Mouse (Mus musculus) adrenal gland, adult (tissue): ENCODE measurements around the gene Heatr6.

Source experiments
- DNase-seq, 2 experiments: peaks; one replicate each; pipeline ENCODE4 v3.0.0; 2022 to 2023; ENCODE audit warnings: low spot score in 1 of 2; ENCODE audit not compliant: inconsistent age in 2 of 2

The Heatr6 gene

DNA sequence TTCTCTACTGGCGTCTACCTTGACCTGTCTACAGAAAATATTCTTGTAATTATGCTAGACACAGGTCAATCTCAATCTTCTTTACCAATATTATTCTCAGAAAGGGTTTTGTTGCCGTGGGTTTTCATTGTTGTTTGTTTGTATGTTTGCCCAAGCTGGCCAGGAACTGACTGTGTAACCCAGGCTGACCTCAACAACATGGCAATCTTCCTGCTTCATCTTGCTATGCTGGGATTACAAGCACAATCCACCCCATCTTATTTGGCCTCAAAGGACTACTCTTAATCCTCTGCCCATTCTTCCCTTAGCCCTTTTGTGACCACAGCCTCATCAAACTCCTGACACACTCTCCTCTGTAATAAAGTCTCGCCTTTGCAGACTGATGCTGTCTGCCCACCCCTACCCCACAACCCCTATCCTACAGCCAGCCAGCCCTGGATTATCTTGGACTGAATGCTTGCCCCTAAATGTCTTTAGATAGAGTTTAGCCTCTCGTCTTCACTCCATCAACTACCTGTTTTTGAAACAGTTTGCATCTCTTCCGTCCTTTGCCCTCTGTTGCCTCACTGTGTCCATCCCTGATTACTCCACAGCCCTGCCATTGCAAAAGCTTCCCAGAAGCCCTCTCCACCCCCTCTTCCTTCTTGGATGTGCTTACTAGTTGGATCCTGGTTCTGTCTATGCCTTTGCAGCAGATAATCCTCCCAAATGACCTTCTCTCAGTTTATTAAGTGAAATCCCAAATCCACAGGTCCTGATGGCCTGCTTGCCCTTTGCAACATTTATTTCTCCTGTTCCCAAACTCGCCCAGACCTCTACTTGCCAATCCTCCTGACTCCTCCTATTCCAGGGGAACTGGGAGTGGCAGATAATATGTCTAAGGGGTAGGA lies 5.9 kb upstream of the Heatr6 start:
- DNase-seq: no peak

DNA sequence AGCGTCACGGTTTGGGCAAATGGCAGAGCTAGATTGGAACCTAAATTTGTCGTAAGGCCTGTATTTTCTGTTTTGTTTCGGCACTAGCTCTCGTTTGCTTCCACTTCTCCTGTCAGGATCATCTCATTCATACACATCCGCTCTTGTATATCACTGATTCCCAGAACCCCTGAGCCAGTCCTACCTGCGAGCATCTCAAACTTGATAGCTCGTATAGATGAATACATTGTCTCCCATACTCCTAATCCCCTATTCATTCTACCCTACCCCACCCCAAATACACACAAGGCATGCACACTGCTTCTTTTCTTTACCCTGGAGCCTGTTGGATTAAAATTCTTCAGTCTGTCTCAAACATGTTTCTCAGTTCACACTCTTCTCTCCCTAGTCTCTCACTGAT lies 731 bp downstream of the Heatr6 start:
- peak in 1 of 2 experiments; percentile 26 for DNase-seq

DNA sequence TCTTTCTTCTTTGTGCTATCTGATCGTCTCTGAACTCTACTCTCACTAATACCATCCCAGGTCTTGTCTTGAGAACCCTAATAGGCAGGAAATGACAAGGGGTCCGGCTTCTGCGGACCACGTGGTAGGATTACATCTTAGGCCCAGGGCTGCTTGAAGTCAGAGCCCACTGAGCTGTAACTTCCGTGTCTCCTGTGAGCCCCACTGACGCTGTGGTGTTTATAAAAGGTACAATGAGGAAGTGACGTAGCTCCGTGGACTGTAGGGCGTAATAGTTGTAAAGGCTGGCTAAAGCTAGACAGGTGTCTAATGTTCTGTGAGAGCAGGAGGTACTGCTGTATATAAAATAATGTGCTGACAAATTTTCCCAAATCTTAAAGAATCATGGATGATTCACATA lies 13.8 kb downstream of the Heatr6 start:
- DNase-seq: no peak

DNA sequence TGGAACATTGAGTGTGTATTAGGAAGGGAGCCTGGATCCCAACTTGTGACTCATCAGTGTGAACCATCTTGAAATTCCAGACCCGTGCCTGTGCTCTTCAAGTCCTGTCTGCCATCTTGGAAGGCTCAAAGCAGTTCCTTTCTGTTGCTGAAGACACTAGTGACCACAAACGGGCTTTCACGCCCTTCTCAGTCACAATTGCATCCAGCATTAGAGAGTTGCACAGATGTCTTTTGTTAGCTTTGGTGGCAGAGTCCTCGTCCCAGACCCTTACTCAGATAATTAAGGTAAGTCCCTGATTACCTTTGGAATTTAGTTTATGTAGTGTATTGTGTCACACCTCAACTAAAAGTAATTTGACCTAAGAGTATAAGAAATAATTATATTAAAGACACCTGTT lies 15.5 kb downstream of the Heatr6 start:
- DNase-seq: no peak

DNA sequence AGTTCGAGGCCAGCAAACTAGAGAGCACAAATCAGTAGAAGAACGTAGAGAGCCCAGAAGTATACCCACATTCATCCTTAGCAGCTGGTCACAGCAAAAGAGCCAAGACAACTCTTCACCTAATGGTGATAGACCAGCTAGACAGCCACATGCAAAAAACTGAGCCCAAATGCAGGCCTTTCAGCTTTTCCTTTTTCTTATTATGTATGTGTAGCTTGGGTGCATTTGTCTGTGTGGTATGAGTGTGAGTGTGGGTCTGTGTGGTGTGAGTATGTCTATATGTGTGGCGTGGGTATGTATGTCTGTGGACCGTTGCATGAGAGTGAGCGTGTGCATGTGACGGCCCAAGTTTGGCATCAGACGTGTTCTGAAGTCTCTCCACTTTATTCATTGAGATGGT lies 17.5 kb downstream of the Heatr6 start:
- DNase-seq: no peak

DNA sequence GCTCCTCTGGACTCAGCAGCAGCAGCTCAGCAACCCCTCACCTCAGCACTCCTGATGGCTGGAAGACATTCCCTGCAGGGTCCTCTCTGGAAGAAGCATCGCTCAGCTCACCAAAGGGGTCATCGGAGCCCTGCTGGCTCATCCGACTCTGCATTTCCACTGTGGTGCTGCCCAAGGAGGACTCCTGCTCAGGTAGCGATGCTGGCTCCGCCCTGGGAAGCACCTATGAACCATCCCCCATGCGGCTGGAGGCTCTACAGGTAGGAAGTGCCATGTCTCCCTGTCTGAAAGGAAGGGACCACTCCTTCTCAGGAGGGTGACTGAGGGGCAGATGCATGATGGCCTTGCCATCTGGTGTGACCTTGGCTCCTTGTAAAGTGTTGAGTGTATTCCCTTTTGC lies 18.8 kb downstream of the Heatr6 start:
- DNase-seq: no peak

DNA sequence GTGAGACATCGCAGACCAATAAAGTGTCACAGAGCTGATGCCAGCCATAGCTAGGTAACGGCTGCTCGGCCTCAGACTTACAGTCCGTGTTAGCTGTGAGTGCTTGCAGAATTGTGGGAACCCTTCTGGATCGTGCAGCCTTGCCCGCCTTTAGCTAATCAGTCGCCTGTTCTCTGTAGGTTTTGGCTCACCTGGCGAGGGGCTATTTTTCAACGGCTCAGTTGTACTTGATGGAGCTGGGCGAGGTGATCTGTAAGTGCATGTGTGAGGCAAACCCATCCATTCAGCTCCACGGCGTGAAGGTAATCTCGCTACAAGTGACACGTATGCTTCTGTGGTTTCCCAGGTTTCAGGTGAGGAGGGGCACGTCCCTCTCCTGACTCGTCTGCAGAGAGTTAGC lies 20.2 kb downstream of the Heatr6 start:
- DNase-seq: no peak

DNA sequence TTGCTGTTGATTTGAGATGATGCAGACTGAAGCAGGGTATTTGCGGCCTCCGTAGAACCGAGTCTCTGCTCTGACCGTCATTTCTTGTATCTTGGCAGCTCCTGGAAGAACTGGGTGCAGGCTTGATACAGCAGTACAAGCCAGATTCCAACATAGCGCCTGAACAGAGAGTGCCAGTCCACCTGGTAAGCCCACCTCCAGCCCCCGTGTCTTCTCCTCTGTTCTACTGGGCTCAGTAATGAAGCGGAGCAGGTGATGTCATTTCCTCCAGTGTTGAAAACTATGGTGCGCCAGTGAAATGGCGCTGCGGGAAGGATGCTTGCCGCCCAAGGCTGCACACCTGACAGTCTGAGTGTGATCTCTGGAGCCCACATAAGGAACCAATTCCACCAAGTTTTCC lies 20.8 kb downstream of the Heatr6 start:
- no peak for DNase-seq

DNA sequence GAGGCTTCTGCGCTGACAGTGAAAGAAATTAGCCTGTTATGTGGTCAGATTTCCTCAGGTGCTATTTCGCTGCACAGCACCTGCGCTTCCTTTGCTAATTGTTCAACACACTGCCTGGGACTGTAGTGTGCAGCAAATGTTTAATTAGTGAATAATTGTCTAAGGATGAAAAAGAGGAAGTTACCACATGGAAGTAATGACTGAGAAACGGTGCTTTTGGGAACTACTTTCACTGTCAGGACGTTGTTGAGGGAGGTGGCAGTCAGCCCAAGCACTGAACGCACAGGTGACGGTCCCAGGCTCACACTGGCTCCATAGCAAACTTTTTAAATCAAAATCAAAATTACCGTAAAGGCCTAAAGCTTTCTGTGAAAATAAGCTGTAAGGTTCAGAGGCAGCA lies 23.3 kb downstream of the Heatr6 start:
- DNase-seq: no peak

DNA sequence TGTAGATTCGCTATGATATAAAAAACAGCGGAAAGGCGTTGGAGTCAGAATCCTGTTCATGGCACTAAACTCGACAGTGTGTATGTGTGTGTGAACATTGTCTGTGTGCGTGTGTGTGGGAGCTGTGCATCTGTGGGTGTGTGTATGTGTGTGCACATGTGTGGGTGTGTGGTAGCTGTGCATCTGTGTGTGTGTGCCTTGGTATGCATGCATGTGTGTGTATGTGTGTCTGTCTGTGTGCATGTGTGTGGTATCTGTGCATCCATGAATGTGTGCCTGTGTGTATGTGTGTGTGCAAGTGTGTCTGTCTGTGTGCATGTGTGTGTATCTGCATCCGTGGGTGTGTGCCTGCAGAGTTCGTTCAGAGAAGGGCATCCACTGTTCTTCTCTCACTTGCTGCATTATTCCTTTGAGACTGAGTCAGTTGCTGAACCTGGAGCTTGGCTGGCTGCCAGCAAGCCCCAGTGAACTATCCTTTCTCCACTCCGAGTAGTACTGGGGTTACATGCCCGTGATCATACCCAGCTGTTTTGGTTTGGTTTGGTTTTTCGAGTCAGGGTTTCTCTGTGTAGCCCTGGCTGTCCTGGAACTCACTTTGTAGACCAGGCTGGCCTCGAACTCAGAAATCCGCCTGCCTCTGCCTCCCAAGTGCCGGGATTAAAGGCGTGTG lies 30.6 kb downstream of the Heatr6 start:
- DNase-seq: no peak

DNA sequence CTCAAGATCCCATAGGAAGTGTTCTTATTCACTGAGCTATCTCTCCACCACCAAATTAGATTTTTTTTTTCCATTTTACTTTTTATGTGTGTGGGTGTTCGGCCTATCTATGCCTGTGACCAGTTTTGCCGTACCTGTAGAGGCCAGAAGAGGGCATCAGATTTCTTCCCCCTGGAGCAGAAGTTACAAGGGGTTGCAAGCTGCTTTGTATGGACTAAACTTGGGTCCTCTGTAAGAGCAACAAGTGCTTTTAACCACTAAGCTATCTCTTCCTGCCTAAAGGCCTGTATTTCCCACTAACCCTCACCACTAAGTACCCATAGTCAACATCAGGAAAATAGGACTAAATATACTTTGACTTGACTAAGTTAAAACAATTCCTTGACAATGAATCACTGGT lies 31.2 kb downstream of the Heatr6 start:
- DNase-seq: peak in 1 of 2 experiments; percentile 67

DNA sequence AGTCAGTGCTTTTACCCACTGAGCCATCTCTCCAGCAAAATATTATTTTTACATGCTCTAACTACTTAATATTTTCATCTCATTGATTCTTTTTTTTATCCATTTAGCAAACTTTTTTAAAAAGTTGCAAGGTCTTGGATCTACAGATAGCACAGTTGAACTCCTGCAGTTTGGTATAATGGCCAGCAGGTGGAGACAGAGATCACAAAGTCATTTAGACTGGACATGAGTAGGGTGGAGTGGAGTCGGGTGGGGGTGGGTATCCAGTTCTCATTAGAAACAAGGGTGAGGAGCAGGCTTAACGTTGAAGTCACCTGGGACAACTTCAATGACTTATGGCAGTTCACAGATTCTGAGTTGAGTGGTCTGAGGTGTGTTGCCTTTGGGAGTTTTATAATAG lies 31.9 kb downstream of the Heatr6 start:
- DNase-seq: peak; percentile 31 to 81

DNA sequence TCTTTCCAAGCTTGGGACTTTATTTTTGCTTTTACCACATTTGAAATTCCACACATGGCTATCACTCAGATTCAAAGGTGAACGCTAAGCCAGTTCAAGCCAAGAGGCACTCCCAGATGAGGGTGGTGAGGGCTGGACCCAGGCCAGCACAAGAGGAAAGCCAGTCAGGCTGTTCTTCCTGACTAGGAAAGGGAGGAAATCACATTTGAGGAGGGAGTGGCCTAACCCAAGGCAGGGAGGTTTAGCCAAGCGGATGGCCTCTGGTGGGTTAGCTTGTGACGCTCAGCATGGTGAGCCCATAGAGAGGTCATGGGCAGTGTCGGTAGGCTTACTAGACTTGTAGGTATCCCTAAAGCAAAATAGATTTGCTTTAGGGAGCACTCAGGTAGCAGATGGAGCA lies 33.3 kb downstream of the Heatr6 start:
- peak; percentile 19 to 48 for DNase-seq

DNA sequence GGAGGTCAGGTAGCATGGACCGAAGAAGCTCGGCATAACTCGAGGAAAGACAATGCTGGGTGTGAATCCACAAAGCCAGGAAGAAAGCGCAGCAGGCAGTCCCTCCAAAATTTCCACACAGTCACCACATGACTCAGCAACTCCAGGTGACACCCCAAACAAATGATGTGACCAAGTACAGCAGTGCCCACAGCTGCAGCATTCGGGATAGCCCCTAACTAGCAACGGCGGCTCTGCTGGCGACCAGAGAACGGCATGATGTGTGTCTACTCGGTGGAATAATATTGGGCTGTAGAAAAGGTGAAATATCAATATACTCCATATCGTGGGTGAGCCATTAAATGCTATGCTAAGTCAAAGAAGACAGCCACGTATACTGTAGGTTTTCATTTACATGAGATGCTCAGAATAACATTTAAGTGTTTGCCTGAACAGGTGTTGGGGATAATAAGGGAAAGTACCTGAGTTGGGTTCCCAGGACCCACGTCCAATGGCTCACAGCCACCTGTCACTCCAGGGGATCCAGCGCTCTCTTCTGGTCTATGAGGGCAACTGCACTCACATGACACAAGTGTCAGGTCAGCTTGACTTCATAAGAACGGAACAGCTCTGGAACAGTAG lies 34.0 kb downstream of the Heatr6 start:
- DNase-seq: no peak

DNA sequence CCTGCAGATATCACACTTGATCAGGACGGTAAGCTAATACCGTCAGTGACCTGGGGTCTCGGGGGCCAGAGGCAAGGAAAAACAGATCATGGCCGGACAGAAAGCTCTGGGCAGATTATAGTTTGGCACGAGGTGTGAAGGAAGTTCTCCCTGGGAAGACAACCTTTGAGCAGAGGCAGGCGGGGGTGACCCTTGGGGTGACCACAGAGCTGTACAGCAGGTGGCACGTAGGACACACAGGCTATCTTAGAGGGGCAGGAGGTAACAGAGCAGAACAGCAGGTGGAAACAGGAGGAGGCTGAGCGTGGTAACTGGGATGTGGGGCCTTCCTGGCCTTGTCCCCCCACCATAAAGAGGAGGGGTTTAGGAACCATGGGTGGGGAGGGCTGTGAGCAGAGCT lies 34.8 kb downstream of the Heatr6 start:
- peak in 1 of 2 experiments; percentile 12 for DNase-seq

DNA sequence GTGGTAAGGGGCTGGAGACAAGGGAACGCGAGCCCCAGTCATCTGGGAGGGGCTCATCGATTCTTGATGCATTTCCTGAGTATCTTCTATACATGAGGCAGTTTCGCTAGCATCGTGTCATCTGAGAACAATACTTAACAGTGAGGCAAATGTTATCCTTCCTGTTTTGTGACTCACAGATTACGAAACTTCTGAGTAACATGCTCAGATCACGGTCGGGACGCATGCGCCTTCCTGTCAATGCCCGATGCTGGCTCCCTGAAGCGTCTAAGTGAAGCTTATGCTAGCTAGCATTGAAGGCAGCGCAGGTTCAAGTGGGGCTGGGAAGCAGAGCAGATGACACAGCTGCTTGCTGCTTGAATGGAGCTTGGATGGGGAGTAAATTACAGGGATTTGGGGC lies 35.8 kb downstream of the Heatr6 start:
- peak; percentile 82 to 89 for DNase-seq

DNA sequence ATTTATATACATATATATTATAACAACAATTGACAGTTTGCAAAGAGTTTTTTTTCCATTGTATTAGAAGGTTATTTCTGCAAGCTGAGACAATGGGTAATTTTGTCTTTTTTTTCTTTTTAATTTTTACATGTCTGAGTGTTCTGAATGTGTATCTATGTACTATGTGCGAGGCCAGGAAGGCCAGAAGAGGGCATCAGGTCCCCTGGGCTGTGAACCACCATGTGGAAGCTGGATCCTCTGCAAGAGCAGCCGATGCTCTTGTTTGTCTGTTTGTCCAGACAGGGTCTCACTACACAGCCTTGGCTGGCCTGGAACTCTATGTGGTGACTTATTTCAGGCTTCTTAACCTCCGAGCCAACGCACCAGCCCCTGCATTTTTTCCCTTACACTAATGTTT lies 37.6 kb downstream of the Heatr6 start:
- no peak for DNase-seq

DNA sequence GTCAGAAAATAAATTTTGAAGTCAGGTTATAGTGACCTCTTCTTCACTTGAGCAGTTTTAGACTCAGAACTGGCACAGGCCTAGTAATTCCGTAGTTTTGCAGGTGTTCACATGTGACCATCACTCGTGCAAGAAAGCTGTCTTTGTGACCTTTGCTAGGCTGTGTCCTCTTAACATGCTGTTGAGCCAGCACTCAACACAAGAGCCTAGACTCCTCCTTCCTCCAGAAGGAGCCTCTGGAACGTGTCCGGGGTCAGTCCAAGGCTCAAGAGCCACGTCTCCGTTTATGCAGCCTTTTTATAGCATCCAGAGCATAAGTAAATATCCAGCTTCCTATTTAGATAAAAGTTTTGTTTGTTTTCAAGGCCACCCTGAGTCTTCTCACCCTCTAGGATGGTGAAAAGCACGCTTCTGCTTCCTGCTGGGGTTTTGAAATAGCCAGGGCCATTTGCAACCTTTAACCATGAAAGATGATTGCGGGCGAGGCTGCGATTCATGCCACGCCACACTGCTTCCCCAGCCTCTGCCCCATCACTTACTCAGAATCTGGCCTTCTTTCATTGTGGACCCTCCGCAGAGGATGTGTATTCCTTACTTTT lies 38.9 kb downstream of the Heatr6 start:
- DNase-seq: no peak

DNA sequence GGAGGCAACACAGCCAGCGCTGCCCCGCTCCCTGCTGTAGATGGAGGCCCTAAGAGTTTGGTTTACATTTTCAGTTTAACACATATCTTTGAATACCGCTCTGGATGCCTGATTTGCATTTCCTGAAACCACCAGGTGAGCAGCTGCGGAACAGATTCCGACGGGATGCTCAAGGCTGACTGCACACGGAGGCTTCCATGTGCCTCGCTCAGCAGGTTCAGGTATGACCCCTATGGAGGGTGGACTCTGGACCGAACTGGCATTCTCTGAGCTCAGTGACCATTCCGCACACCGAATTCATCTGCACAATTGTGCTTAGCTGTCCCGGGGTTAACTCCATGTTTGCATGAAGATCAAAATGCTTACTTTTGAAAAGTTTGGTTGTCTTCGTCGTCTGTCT lies 39.8 kb downstream of the Heatr6 start:
- no peak for DNase-seq

DNA sequence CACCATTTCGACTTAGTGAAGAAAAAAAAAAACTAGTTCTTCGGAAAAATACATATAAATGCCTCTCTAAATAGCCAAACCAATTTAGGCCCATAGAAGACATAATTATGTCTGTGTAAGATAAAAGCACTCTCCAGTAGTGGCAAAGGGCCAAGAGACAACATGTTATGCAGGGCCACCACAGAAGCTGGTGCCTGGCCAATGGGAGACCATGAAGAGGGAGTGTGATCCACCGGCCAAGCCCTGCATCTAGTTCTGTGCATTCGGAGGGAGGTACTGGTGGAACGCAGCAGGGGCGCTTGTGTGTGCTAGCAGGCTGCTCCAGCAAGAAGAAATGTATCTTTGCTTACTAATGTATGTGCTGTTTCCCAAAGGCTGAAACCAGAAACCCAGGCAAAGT lies 42.6 kb downstream of the Heatr6 start:
- DNase-seq: no peak

DNA sequence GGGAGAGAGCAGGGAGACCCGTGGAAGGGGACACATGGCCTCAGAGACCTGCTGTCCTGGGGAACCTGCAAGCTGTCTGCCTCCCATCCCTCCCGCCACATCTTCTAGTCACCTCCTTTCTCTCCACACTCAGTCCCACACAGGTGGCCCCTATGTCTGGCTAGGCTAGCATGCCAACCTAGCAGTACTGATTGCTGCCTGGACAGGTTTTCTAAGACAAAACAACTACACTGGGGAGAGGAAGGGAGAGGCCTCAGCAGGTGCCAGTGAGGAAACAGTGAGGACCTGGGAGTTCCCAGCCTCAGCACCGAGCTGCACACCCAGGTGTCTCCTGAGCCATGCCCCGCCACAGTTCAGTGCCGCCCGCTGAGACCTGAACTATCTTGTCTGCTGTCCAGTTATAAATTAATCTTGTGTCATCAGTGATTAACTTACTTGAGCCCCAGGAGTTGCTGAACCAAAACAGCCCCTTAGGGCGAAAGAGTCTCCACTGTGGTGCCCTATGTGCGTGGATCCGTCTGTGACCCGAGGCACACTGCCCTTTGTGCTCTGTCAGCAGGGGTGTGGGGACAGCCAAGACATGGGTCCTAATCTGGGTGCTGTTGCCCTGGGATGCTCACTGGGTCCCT lies 43.6 kb downstream of the Heatr6 start:
- no peak for DNase-seq
